Mouse (Mus musculus): Measurements from ENCODE around the gene Actl11. TPM values are rescaled to one million over a fixed set of nuclear protein-coding genes. Genes with fewer than 3 reads are reported as not detected.

Gene Actl11
- polyA plus RNA-seq (2012; rRNA removed) = not detected in 2 replicates

GRCm38 (mm10) chr9:107928169-107928568 is at the start of gene Actl11:
Gene Actl11 (plus strand): TSS chr9:107928469.

GRCm38 (mm10) chr9:107887804-107888266 is 40.4 kb upstream of the Actl11 start, which contains the start of gene Mon1a:
Gene Mon1a (plus strand): TSS chr9:107888151.

GRCm38 (mm10) chr9:107906252-107906966 is 21.9 kb upstream of the Actl11 start, which contains the start of gene Mst1r:
Gene Mst1r (plus strand): TSS chr9:107906873.

GRCm38 (mm10) chr9:107935374-107935773 is 7.1 kb downstream of the Actl11 start, which contains the start of gene Camkv:
Gene Camkv (plus strand): TSS chr9:107935674.

GRCm38 (mm10) chr9:107949922-107950235 is 21.6 kb downstream of the Actl11 start, which contains the start of gene Traip:
Gene Traip (plus strand): TSS chr9:107950136.

GRCm38 (mm10) chr9:107975399-107976386 is 47.4 kb downstream of the Actl11 start, which contains the start of gene Uba7:
Gene Uba7 (plus strand): TSS chr9:107975505.

Other genes starting within 250 kb of the Actl11 start
- 0.21 and 0.30 TPM in 2 replicates for gene Gnat1, start 248.8 kb upstream of the Actl11 start, polyA plus RNA-seq (2012; rRNA removed)
- 65.6 and 115 TPM in 2 replicates for gene Sema3f, start 218.0 kb upstream of the Actl11 start, polyA plus RNA-seq (2012; rRNA removed)
- 180 and 206 TPM in 2 replicates for gene Rbm5, start 157.5 kb upstream of the Actl11 start, polyA plus RNA-seq (2012; rRNA removed)
- 98.8 and 117 TPM in 2 replicates for gene Rbm6, start 55.2 kb upstream of the Actl11 start, polyA plus RNA-seq (2012; rRNA removed)
- 11.7 and 16.7 TPM in 2 replicates for gene Mon1a, start 40.3 kb upstream of the Actl11 start, polyA plus RNA-seq (2012; rRNA removed)
- 2.6 and 5.0 TPM in 2 replicates for gene Mst1r, start 21.6 kb upstream of the Actl11 start, polyA plus RNA-seq (2012; rRNA removed)
- gene Camkv, start 7.2 kb downstream of the Actl11 start, polyA plus RNA-seq (2012; rRNA removed) = 11.2 and 14.5 TPM in 2 replicates
- gene Traip, start 21.7 kb downstream of the Actl11 start, polyA plus RNA-seq (2012; rRNA removed) = 17.5 and 37.1 TPM in 2 replicates
- 13.7 and 17.7 TPM in 2 replicates for gene Uba7, start 47.0 kb downstream of the Actl11 start, polyA plus RNA-seq (2012; rRNA removed)
- gene Gm20661, start 54.6 kb downstream of the Actl11 start, polyA plus RNA-seq (2012; rRNA removed) = 1.9 and 5.9 TPM in 2 replicates
- gene Inka1, start 57.4 kb downstream of the Actl11 start, polyA plus RNA-seq (2012; rRNA removed) = 31.0 and 53.6 TPM in 2 replicates
- 9.7 and 21.1 TPM in 2 replicates for gene Cdhr4, start 64.0 kb downstream of the Actl11 start, polyA plus RNA-seq (2012; rRNA removed)
- gene Gm20662, start 67.9 kb downstream of the Actl11 start, polyA plus RNA-seq (2012; rRNA removed) = 0.68 and 4.3 TPM in 2 replicates
- 70.0 and 86.6 TPM in 2 replicates for gene Ip6k1, start 74.0 kb downstream of the Actl11 start, polyA plus RNA-seq (2012; rRNA removed)
- 16.1 and 20.8 TPM in 2 replicates for gene Gmppb, start 120.8 kb downstream of the Actl11 start, polyA plus RNA-seq (2012; rRNA removed)
- gene Amigo3, start 124.7 kb downstream of the Actl11 start, polyA plus RNA-seq (2012; rRNA removed) = 1.9 and 2.9 TPM in 2 replicates
- gene Mst1, start 152.0 kb downstream of the Actl11 start, polyA plus RNA-seq (2012; rRNA removed) = 0.83 and 0.87 TPM in 2 replicates
- gene Rnf123, start 154.9 kb downstream of the Actl11 start, polyA plus RNA-seq (2012; rRNA removed) = 56.8 and 62.6 TPM in 2 replicates
- gene Apeh, start 166.1 kb downstream of the Actl11 start, polyA plus RNA-seq (2012; rRNA removed) = 65.8 and 71.6 TPM in 2 replicates

Data from central nervous system, embryonic 11.5 days (tissue).